Mouse (Mus musculus) CH12.LX (cell line): ENCODE measurements at regions not wholly inside any gene's neighbourhood (a gene's known extent, or its start where the extent isn't known, plus 50 kb on each side); places are given as distances from the start of the nearest gene placed in this dataset.

Source experiments
- CTCF ChIP-seq, 2 experiments: IDR thresholded peaks in 1 of 2; conservative IDR thresholded peaks in 1 of 2; 2 replicates each; pipeline ENCODE4 v1.5.1; 2011 to 2012; ENCODE audit warnings: low read depth in 2 of 2, low read length in 2 of 2, improper control_type of control experiment in 1 of 2, inconsistent platforms in 1 of 2, mild to moderate bottlenecking in 1 of 2, moderate library complexity in 1 of 2
- E2F4 ChIP-seq: IDR thresholded peaks from 2 replicates; pipeline ENCODE4 v1.6.1; 2011; ENCODE audit warnings: low read depth, low read length, improper control_type of control experiment; ENCODE audit not compliant: insufficient replicate concordance
- IRF4 ChIP-seq: IDR thresholded peaks from 2 replicates; pipeline ENCODE4 v1.6.1; 2014; ENCODE audit warnings: low read depth, mild to moderate bottlenecking, inconsistent platforms, low read length, improper control_type of control experiment
- MAX ChIP-seq: IDR thresholded peaks from 2 replicates; pipeline ENCODE4 v1.6.1; 2011; ENCODE audit warnings: low read length, improper control_type of control experiment
- POLR2A ChIP-seq: IDR thresholded peaks from 2 replicates; pipeline ENCODE4 v1.6.1; 2011; ENCODE audit warnings: low read depth, mild to moderate bottlenecking, improper control_type of control experiment, low read length
- RAD21 ChIP-seq: IDR thresholded peaks from 2 replicates; pipeline ENCODE4 v1.6.1; 2011; ENCODE audit warnings: low read depth, mild to moderate bottlenecking, low read length, improper control_type of control experiment, moderate library complexity
- SIN3A ChIP-seq: IDR thresholded peaks from 2 replicates; pipeline ENCODE4 v1.6.1; 2012; ENCODE audit warnings: low read length, improper control_type of control experiment, inconsistent platforms
- USF1 ChIP-seq: IDR thresholded peaks from 2 replicates; pipeline ENCODE4 v1.6.1; 2014; ENCODE audit warnings: low read depth, mild to moderate bottlenecking, inconsistent platforms, low read length, improper control_type of control experiment

GRCm38 (mm10) chr1:133981185-133981584, 55.9 kb upstream of the Fmod start:
- no peak for TF ChIP-seq CTCF (conservative IDR thresholded peaks at IDR 0.05 in 1 of 2, IDR thresholded peaks at IDR 0.05 in 1 of 2; ENCODE audit: low read depth in 2 of 2, low read length in 2 of 2)
- TF ChIP-seq POLR2A, result no peak
- TF ChIP-seq SIN3A, result no peak
- TF ChIP-seq IRF4, result no peak
- TF ChIP-seq USF1, result no peak
- no peak for TF ChIP-seq MAX
- no peak for TF ChIP-seq E2F4
- no peak for TF ChIP-seq RAD21
